Mouse (Mus musculus) lung, adult 2 months (tissue): ENCODE results near the gene Sptan1. TPM values are rescaled to one million over a fixed set of nuclear protein-coding genes. Genes with fewer than 3 reads are reported as not detected.

Experiments used
- DNase-seq: peaks from one replicate; pipeline ENCODE4 v3.0.0; 2022
- H3K4me1 ChIP-seq: fragments of 200-500 bp; 2 replicates; pipeline ENCODE4 v1.6.1; 2011; ENCODE audit warnings: low read length; ENCODE audit not compliant: control insufficient read depth, insufficient read depth
- H3K4me3 ChIP-seq: fragments of 200-500 bp; replicated peaks from 2 replicates; pipeline ENCODE3; 2011; ENCODE audit warnings: low read depth, mild to moderate bottlenecking, control low read depth, low read length; ENCODE audit errors: extremely low read depth
- CTCF ChIP-seq: fragments of 200-500 bp; IDR thresholded peaks from 2 replicates; pipeline ENCODE4 v1.5.1; 2011; ENCODE audit warnings: mild to moderate bottlenecking, low read length, control low read depth; ENCODE audit not compliant: insufficient read depth
- POLR2A ChIP-seq: fragments of 200-500 bp; IDR thresholded peaks from 2 replicates; pipeline ENCODE4 v1.6.1; 2011; ENCODE audit warnings: low read depth, mild to moderate bottlenecking, control low read depth, low read length, borderline replicate concordance; ENCODE audit errors: extremely low read depth
- WGBS: fragments of 180-500 bp; shearing (Covaris S2); methylation state at CpG from one replicate; pipeline ENCODE4 v1.1.7; 2018; 5-methylcytosine and 5-hydroxymethylcytosine counted together
- polyA plus RNA-seq: library from polyadenylated mRNA; depleted of rRNA; stranded (reverse); fragments of >200 nt; gene quantifications from 2 replicates; pipeline ENCODE4 v1.2.3, GENCODE M21; 2012; rRNA removed

Gene Sptan1
- polyA plus RNA-seq, 1 experiment, result 313 TPM

GRCm38 (mm10) chr2:30078760-30079159 is 113.4 kb downstream of the Sptan1 start:
- 52% methylated on average over 4 of the region's 4 CpGs for WGBS
- no peak for DNase-seq
- H3K4me3 ChIP-seq, result no peak overlapping the region
- TF ChIP-seq CTCF, result no peak
- H3K4me1 ChIP-seq, result no peaks in the 10 kb centered on the region

GRCm38 (mm10) chr2:30080181-30080800 is 114.9 kb downstream of the Sptan1 start:
- no peak for DNase-seq
- Histone ChIP-seq H3K4me1 (no peaks in the 10 kb centered on the region), H3K4me3 (no peak overlapping the region)
- TF ChIP-seq POLR2A, result no peak
- no peak for TF ChIP-seq CTCF
- WGBS, result 78% methylated on average over 15 of the region's 15 CpGs

Other genes starting within 250 kb of the Sptan1 start
- 0.11 and 0.42 TPM in 2 replicates for gene Gm13420, start 213.9 kb upstream of the Sptan1 start, polyA plus RNA-seq
- not detected in 2 replicates for gene Gm13547, start 206.2 kb upstream of the Sptan1 start, polyA plus RNA-seq
- gene Coq4, start 178.1 kb upstream of the Sptan1 start, polyA plus RNA-seq, result 40.6 and 44.8 TPM in 2 replicates
- 23.7 and 36.8 TPM in 2 replicates for gene Trub2, start 177.1 kb upstream of the Sptan1 start, polyA plus RNA-seq
- 29.0 and 37.1 TPM in 2 replicates for gene Slc27a4, start 162.9 kb upstream of the Sptan1 start, polyA plus RNA-seq
- 40.1 and 46.6 TPM in 2 replicates for gene Urm1, start 145.5 kb upstream of the Sptan1 start, polyA plus RNA-seq
- gene Cercam, start 96.4 kb upstream of the Sptan1 start, polyA plus RNA-seq, result 8.4 and 9.5 TPM in 2 replicates
- gene Odf2, start 76.3 kb upstream of the Sptan1 start, polyA plus RNA-seq, result 27.3 and 35.5 TPM in 2 replicates
- 20.4 and 27.1 TPM in 2 replicates for gene Gle1, start 30.1 kb upstream of the Sptan1 start, polyA plus RNA-seq
- gene Wdr34, start 83.3 kb downstream of the Sptan1 start, polyA plus RNA-seq, result 27.1 and 31.3 TPM in 2 replicates
- 35.5 and 39.7 TPM in 2 replicates for gene Set, start 91.8 kb downstream of the Sptan1 start, polyA plus RNA-seq
- gene Pkn3, start 112.1 kb downstream of the Sptan1 start, polyA plus RNA-seq, result 29.0 and 31.3 TPM in 2 replicates
- gene Zdhhc12, start 128.1 kb downstream of the Sptan1 start, polyA plus RNA-seq, result 63.0 and 65.3 TPM in 2 replicates
- gene Zer1, start 159.0 kb downstream of the Sptan1 start, polyA plus RNA-seq, result 52.0 and 56.6 TPM in 2 replicates
- gene Tbc1d13, start 168.2 kb downstream of the Sptan1 start, polyA plus RNA-seq, result 43.3 and 56.6 TPM in 2 replicates
- 58.1 and 87.9 TPM in 2 replicates for gene Endog, start 205.9 kb downstream of the Sptan1 start, polyA plus RNA-seq
- gene Spout1, start 212.9 kb downstream of the Sptan1 start, polyA plus RNA-seq, result 18.3 and 18.8 TPM in 2 replicates
- 23.5 and 51.9 TPM in 2 replicates for gene Kyat1, start 240.3 kb downstream of the Sptan1 start, polyA plus RNA-seq